Mouse (Mus musculus) hematopoietic stem cell, adult 5-6 weeks (primary cell): ENCODE measurements around the gene Elp4. TPM values are rescaled to one million over a fixed set of nuclear protein-coding genes. Genes with fewer than 3 reads are reported as not detected.

ENCODE experiments used
- ATAC-seq, 2 experiments: fragments of 125-278 bp in 1 of 2; replicated peaks in 1 of 2; 2 replicates each; pipeline ENCODE4 v1.8.0; 2016 to 2017; ENCODE audit warnings: inconsistent platforms in 2 of 2, mild to moderate bottlenecking in 2 of 2, moderate number of reproducible peaks in 2 of 2, low read depth in 1 of 2, moderate TSS enrichment in 1 of 2; ENCODE audit not compliant: low FRiP score in 2 of 2, poor library complexity in 2 of 2, severe bottlenecking in 2 of 2, insufficient read depth in 1 of 2, low TSS enrichment in 1 of 2
- total RNA-seq: library from RNA; stranded (forward); fragments of 172-1452, 232-1000 nt; gene quantifications from 2 replicates; pipeline ENCODE4 v1.2.3, GENCODE M21; 2017

The Elp4 gene
- total RNA-seq, 1 experiment from 2014 or later, result 17.5 TPM

GRCm38 (mm10) chr2:105815170-105815569 lies 89.2 kb downstream of the Elp4 start:
- no peak for ATAC-seq

- no peak for ATAC-seq
These were observed 91.3 kb downstream of the Elp4 start for GRCm38 (mm10) chr2:105813041-105813440.

- no peak for ATAC-seq
These were observed 94.1 kb downstream of the Elp4 start for GRCm38 (mm10) chr2:105810286-105810685.

- ATAC-seq, result no peak
These were observed 97.8 kb downstream of the Elp4 start for GRCm38 (mm10) chr2:105806571-105806970.

- ATAC-seq, result no peak
These were observed 98.3 kb downstream of the Elp4 start for GRCm38 (mm10) chr2:105806047-105806446.

GRCm38 (mm10) chr2:105805210-105805609 lies 99.2 kb downstream of the Elp4 start:
- no peak for ATAC-seq

- no peak for ATAC-seq
These were observed 99.9 kb downstream of the Elp4 start for GRCm38 (mm10) chr2:105804506-105804905.

GRCm38 (mm10) chr2:105803427-105803826 lies 100.9 kb downstream of the Elp4 start:
- no peak for ATAC-seq

GRCm38 (mm10) chr2:105802902-105803301 lies 101.5 kb downstream of the Elp4 start:
- ATAC-seq, result no peak

- no peak for ATAC-seq
These were observed 102.8 kb downstream of the Elp4 start for GRCm38 (mm10) chr2:105801536-105801935.

- no peak for ATAC-seq
These were observed 103.7 kb downstream of the Elp4 start for GRCm38 (mm10) chr2:105800694-105801093.

GRCm38 (mm10) chr2:105799840-105800239 lies 104.5 kb downstream of the Elp4 start:
- ATAC-seq, result 0 out of 4 replicates have a peak, but pooled peaks of 1 of the 2 experiments have one; percentile 51

GRCm38 (mm10) chr2:105797842-105798241 lies 106.5 kb downstream of the Elp4 start:
- ATAC-seq, result no peak

GRCm38 (mm10) chr2:105796101-105796500 lies 108.3 kb downstream of the Elp4 start:
- no peak for ATAC-seq

- no peak for ATAC-seq
These were observed 111.8 kb downstream of the Elp4 start for GRCm38 (mm10) chr2:105792339-105793120.

GRCm38 (mm10) chr2:105789936-105790335 lies 114.4 kb downstream of the Elp4 start:
- no peak for ATAC-seq

GRCm38 (mm10) chr2:105787726-105788125 lies 116.6 kb downstream of the Elp4 start:
- ATAC-seq, result no peak

- ATAC-seq, result no peak
These were observed 117.4 kb downstream of the Elp4 start for GRCm38 (mm10) chr2:105786986-105787385.

GRCm38 (mm10) chr2:105782885-105783284 lies 121.5 kb downstream of the Elp4 start:
- no peak for ATAC-seq
